Mouse (Mus musculus): ENCODE data around the gene Slc25a17.

GRCm38 (mm10) chr15:81336466-81336865 lies 24.1 kb downstream of the Slc25a17 start:
- TF ChIP-seq CTCF (IDR thresholded peaks at IDR 0.05; ENCODE audit: borderline replicate concordance, insufficient read depth, low read depth, low read length), result no peak
- no peak for TF ChIP-seq POLR2A (IDR thresholded peaks at IDR 0.05; ENCODE audit: borderline replicate concordance, insufficient read depth, low read length)

Measured in cerebellum, adult 2 months (tissue).